ENCODE assay signal across 8 mouse cellular contexts in the genomic region with DNA sequence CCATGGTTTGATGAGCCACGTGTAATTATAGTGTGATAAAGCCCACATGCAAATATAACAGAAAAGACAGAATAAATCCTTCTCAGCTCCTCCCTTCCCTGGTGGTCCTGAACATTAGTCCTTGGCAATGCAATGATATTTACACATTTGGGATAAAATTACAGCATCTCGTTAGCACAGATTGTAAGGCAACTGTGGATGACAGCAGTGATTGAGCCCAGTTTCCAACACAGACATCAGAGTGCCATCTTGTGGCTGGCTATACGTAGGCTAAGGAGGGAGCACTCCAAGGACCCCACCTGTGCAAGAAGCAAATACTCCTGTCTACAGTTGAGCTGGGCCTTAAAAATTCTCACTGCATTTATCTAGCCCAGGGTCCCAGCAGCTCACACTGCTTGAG.
DNase-seq lines count a peak whose midpoint lies in the region; ATAC-seq and TF ChIP-seq lines count a peak whose summit lies in the region.

No protein-coding gene starts in this region.

- no peaks in the 10 kb centered on the region for H3K27me3 ChIP-seq in midbrain, embryonic 15.5 days (replicated peaks)
- H3K27me3 ChIP-seq in midbrain, embryonic 13.5 days, result no peaks in the 10 kb centered on the region
- H3K27me3 ChIP-seq in stomach, postnatal 0 days (ENCODE audit: control insufficient read depth, insufficient read depth, low read length), result no peaks in the 10 kb centered on the region

- no peaks in the 10 kb centered on the region for H3K9me3 ChIP-seq in midbrain, embryonic 15.5 days
- no peaks in the 10 kb centered on the region for H3K9me3 ChIP-seq in midbrain, embryonic 13.5 days
- H3K9me3 ChIP-seq in stomach, postnatal 0 days (ENCODE audit: control insufficient read depth, low read length), result no peaks in the 10 kb centered on the region

- H3K4me3 ChIP-seq in midbrain, embryonic 15.5 days, result no peak overlapping the region
- H3K4me3 ChIP-seq in midbrain, embryonic 13.5 days (replicated peaks), result no peak overlapping the region
- no peak overlapping the region for H3K4me3 ChIP-seq in stomach, postnatal 0 days (ENCODE audit: low read depth, low read length)

- peak; percentile 9 for DNase-seq in cerebellum, adult 9-10 months
- no peak for DNase-seq in cerebellum, adult 11-12 months
- DNase-seq in layer of hippocampus, postnatal 10 days (ENCODE audit: low spot score in 2 of 2), result peak; percentile 40 to 69
- no peak for DNase-seq in stomach, postnatal 0 days (ENCODE audit: low spot score)
- DNase-seq in adrenal gland, adult 18-20 months (ENCODE audit: low spot score in 2 of 2), result no peak
- DNase-seq in urinary bladder, postnatal 36 days (ENCODE audit: low spot score in 2 of 2), result no peak

- no peak for TF ChIP-seq EP300 in stomach, postnatal 0 days (optimal IDR thresholded peaks at IDR 0.05)

- H3K4me2 ChIP-seq in midbrain, embryonic 15.5 days, result no peak overlapping the region
- no peak overlapping the region for H3K4me2 ChIP-seq in midbrain, embryonic 13.5 days (replicated peaks)
- no peak overlapping the region for H3K4me2 ChIP-seq in stomach, postnatal 0 days (replicated peaks; ENCODE audit: low read depth)

- H3K4me1 ChIP-seq in midbrain, embryonic 15.5 days, result no peaks in the 10 kb centered on the region
- no peaks in the 10 kb centered on the region for H3K4me1 ChIP-seq in midbrain, embryonic 13.5 days (replicated peaks)
- no peaks in the 10 kb centered on the region for H3K4me1 ChIP-seq in stomach, postnatal 0 days (replicated peaks; ENCODE audit: control insufficient read depth, insufficient read depth)

- peak; percentile 87 for ATAC-seq in midbrain, embryonic 15.5 days (replicated peaks)
- ATAC-seq in midbrain, embryonic 13.5 days, result no peak
- no peak for ATAC-seq in stomach, postnatal 0 days (ENCODE audit: low FRiP score, low TSS enrichment)

- 43% methylated on average over 3 of the region's 3 CpGs for WGBS in midbrain, embryonic 15.5 days
- WGBS in midbrain, embryonic 13.5 days, result 50% methylated on average over 3 of the region's 3 CpGs
- WGBS in stomach, postnatal 0 days, result 36% methylated on average over 3 of the region's 3 CpGs

- H3K27ac ChIP-seq in midbrain, embryonic 15.5 days, result no peak overlapping the region
- H3K27ac ChIP-seq in midbrain, embryonic 13.5 days, result no peak overlapping the region
- no peak overlapping the region for H3K27ac ChIP-seq in stomach, postnatal 0 days (replicated peaks)

- no peak overlapping the region for H3K9ac ChIP-seq in midbrain, embryonic 15.5 days
- no peak overlapping the region for H3K9ac ChIP-seq in midbrain, embryonic 13.5 days (replicated peaks)
- H3K9ac ChIP-seq in stomach, postnatal 0 days (ENCODE audit: low read length), result no peak overlapping the region

- TF ChIP-seq CTCF in stomach, postnatal 0 days (IDR thresholded peaks at IDR 0.05; ENCODE audit: low read depth), result peak; percentile 70

- no peaks in the 10 kb centered on the region for H3K36me3 ChIP-seq in midbrain, embryonic 15.5 days (replicated peaks)
- no peaks in the 10 kb centered on the region for H3K36me3 ChIP-seq in midbrain, embryonic 13.5 days
- H3K36me3 ChIP-seq in stomach, postnatal 0 days (ENCODE audit: control insufficient read depth, insufficient read depth, low read length), result no peaks in the 10 kb centered on the region

Comparison
In these comparisons a context has a peak if more than half of its experiments do, and no peak if none do; other contexts are left out.
1. DNase-seq: peak in cerebellum, adult 9-10 months (single experiment) and layer of hippocampus, postnatal 10 days (2 of 2); none in cerebellum, adult 11-12 months (single experiment), stomach, postnatal 0 days (single experiment), adrenal gland, adult 18-20 months (0 of 2) and urinary bladder, postnatal 36 days (0 of 2).